ENCODE assay signal across 13 mouse cellular contexts in genomic region chr5:75070656-75071375, GRCm38 (mm10). TPM values are rescaled to one million over a fixed set of nuclear protein-coding genes. Genes with fewer than 3 reads are reported as not detected.
DNase-seq lines count a peak whose midpoint lies in the region; ATAC-seq and TF ChIP-seq lines count a peak whose summit lies in the region.
"Had no signal": no experiment of that assay in that cellular context is flagged by ENCODE, and none has a peak within 500 bp of the region (broad histone marks: within the 10 kb centered on the region; RNA-seq: fewer than 3 reads in every experiment).

No protein-coding gene starts in this region.

- TF ChIP-seq CTCF in stomach, postnatal 0 days (IDR thresholded peaks at IDR 0.05; ENCODE audit: low read depth), result no peak

- no peak for ATAC-seq in embryonic facial prominence, embryonic 12.5 days (ENCODE audit: insufficient number of reproducible peaks, insufficient read depth, low FRiP score, low TSS enrichment)
- no peak for ATAC-seq in hindbrain, embryonic 15.5 days (ENCODE audit: low FRiP score, low read depth)
- no peak for ATAC-seq in stomach, postnatal 0 days (ENCODE audit: low FRiP score, low TSS enrichment)
- no peak for ATAC-seq in granulocyte monocyte progenitor cell, adult 5-6 weeks (replicated peaks; ENCODE audit: poor library complexity, severe bottlenecking)

- WGBS in embryonic facial prominence, embryonic 12.5 days, result under 1% methylated on average over 23 of the region's 23 CpGs
- 1% methylated on average over 23 of the region's 23 CpGs for WGBS in hindbrain, embryonic 15.5 days
- WGBS in stomach, postnatal 0 days, result 13% methylated on average over 23 of the region's 23 CpGs

- peak overlapping the region; percentile 9; the same call in 1 of the 2 replicates for H3K4me2 ChIP-seq in embryonic facial prominence, embryonic 12.5 days (replicated peaks)
- H3K4me2 ChIP-seq in hindbrain, embryonic 15.5 days, result peak overlapping the region; percentile 22
- no peak overlapping the region for H3K4me2 ChIP-seq in stomach, postnatal 0 days (replicated peaks; ENCODE audit: low read depth)

- TF ChIP-seq EP300 in stomach, postnatal 0 days (optimal IDR thresholded peaks at IDR 0.05), result no peak

- peak; percentile 8 for DNase-seq in right cerebral cortex, postnatal 4 days
- DNase-seq in right cerebral cortex, adult 18-20 months, result no peak
- no peak for DNase-seq in stomach, postnatal 0 days (ENCODE audit: low spot score)
- DNase-seq in adrenal gland, adult 18-20 months (ENCODE audit: low spot score in 2 of 2), result no peak
- DNase-seq in cerebellum, adult 9-11 months, result no peak
- DNase-seq: gastrocnemius, postnatal 25 days had no signal

- no peak overlapping the region for H3K4me3 ChIP-seq in embryonic facial prominence, embryonic 12.5 days
- H3K4me3 ChIP-seq in hindbrain, embryonic 15.5 days, result no peak overlapping the region
- H3K4me3 ChIP-seq in stomach, postnatal 0 days (ENCODE audit: low read depth, low read length), result peak overlapping the region; percentile 8; the same call in 1 of the 2 replicates
- H3K4me3 ChIP-seq: embryonic facial prominence, embryonic 15.5 days had no signal

- no peak overlapping the region for H3K9ac ChIP-seq in embryonic facial prominence, embryonic 12.5 days
- H3K9ac ChIP-seq in hindbrain, embryonic 15.5 days, result no peak overlapping the region
- no peak overlapping the region for H3K9ac ChIP-seq in stomach, postnatal 0 days (ENCODE audit: low read length)
- H3K9ac ChIP-seq: embryonic facial prominence, embryonic 15.5 days had no signal

- H3K27ac ChIP-seq in embryonic facial prominence, embryonic 12.5 days, result no peak overlapping the region
- no peak overlapping the region for H3K27ac ChIP-seq in hindbrain, embryonic 15.5 days (replicated peaks)
- H3K27ac ChIP-seq in stomach, postnatal 0 days (replicated peaks), result no peak overlapping the region
- H3K27ac ChIP-seq: embryonic facial prominence, embryonic 15.5 days; kidney, postnatal 0 days had no signal

- no peaks in the 10 kb centered on the region for H3K36me3 ChIP-seq in embryonic facial prominence, embryonic 12.5 days
- H3K36me3 ChIP-seq in hindbrain, embryonic 15.5 days, result no peaks in the 10 kb centered on the region
- H3K36me3 ChIP-seq in stomach, postnatal 0 days (ENCODE audit: control insufficient read depth, insufficient read depth, low read length), result no peaks in the 10 kb centered on the region
- H3K36me3 ChIP-seq: embryonic facial prominence, embryonic 15.5 days had no signal

- H3K27me3 ChIP-seq in embryonic facial prominence, embryonic 12.5 days, result peaks cover 85% of the 10 kb centered on the region
- peaks cover 88% of the 10 kb centered on the region for H3K27me3 ChIP-seq in hindbrain, embryonic 15.5 days
- H3K27me3 ChIP-seq in stomach, postnatal 0 days (ENCODE audit: control insufficient read depth, insufficient read depth, low read length), result peaks cover 28% of the 10 kb centered on the region

- H3K9me3 ChIP-seq in embryonic facial prominence, embryonic 12.5 days, result no peaks in the 10 kb centered on the region
- no peaks in the 10 kb centered on the region for H3K9me3 ChIP-seq in hindbrain, embryonic 15.5 days
- H3K9me3 ChIP-seq in stomach, postnatal 0 days (ENCODE audit: control insufficient read depth, low read length), result no peaks in the 10 kb centered on the region
- H3K9me3 ChIP-seq: embryonic facial prominence, embryonic 15.5 days had no signal

- peaks cover 26% of the 10 kb centered on the region for H3K4me1 ChIP-seq in embryonic facial prominence, embryonic 12.5 days
- H3K4me1 ChIP-seq in hindbrain, embryonic 15.5 days (replicated peaks), result peaks cover 33% of the 10 kb centered on the region
- H3K4me1 ChIP-seq in stomach, postnatal 0 days (replicated peaks; ENCODE audit: control insufficient read depth, insufficient read depth), result no peaks in the 10 kb centered on the region

RNA-seq across cellular contexts. Expression of gene Gsx2, which starts 4.6 kb away (rescaled TPM):
- 0.59 and 0.80 TPM in 2 replicates for polyA plus RNA-seq in embryonic facial prominence, embryonic 12.5 days (2016; fragmentation: Nextera tagmentation; extraction: Ambion mirVana)
- polyA plus RNA-seq in hindbrain, embryonic 15.5 days (2015; fragmentation: Nextera tagmentation; extraction: Ambion mirVana), result 0.25 and 0.47 TPM in 2 replicates
- not detected in 2 replicates for polyA plus RNA-seq in stomach, postnatal 0 days (2015; fragmentation: Nextera tagmentation; extraction: Ambion mirVana)
- total RNA-seq in adrenal gland, adult 18-20 months (2021), result not detected
- not detected in 2 replicates for total RNA-seq in granulocyte monocyte progenitor cell, adult 5-6 weeks (2014; fragmentation: Nextera tagmentation)
- total RNA-seq in granulocyte monocyte progenitor cell, adult 5-6 weeks (2017), result not detected in 2 replicates
- total RNA-seq: gastrocnemius, postnatal 25 days; liver, adult 2 months had no signal
- polyA plus RNA-seq: embryonic facial prominence, embryonic 15.5 days; kidney, postnatal 0 days; liver, adult 2 months; testis, adult 2 months had no signal

RNA-seq across cellular contexts. Expression of gene Chic2, which starts 26.2 kb away (rescaled TPM):
- polyA plus RNA-seq in embryonic facial prominence, embryonic 12.5 days (2016; fragmentation: Nextera tagmentation; extraction: Ambion mirVana), result 50.1 and 51.8 TPM in 2 replicates
- 30.0 and 30.3 TPM in 2 replicates for polyA plus RNA-seq in hindbrain, embryonic 15.5 days (2015; fragmentation: Nextera tagmentation; extraction: Ambion mirVana)
- polyA plus RNA-seq in stomach, postnatal 0 days (2015; fragmentation: Nextera tagmentation; extraction: Ambion mirVana), result 42.2 and 43.2 TPM in 2 replicates
- total RNA-seq in adrenal gland, adult 18-20 months (2021), result 10 to 100 TPM; 25.2 to 25.8 TPM
- total RNA-seq in granulocyte monocyte progenitor cell, adult 5-6 weeks (2014; fragmentation: Nextera tagmentation), result 14.2 and 42.0 TPM in 2 replicates
- 40.3 and 58.9 TPM in 2 replicates for total RNA-seq in granulocyte monocyte progenitor cell, adult 5-6 weeks (2017)
